Mouse (Mus musculus): ENCODE measurements around the gene Vps13d. TPM values are rescaled to one million over a fixed set of nuclear protein-coding genes. Genes with fewer than 3 reads are reported as not detected.

Gene Vps13d
- polyA plus RNA-seq, 1 experiment from 2014 or later = 7.9 TPM

- Histone ChIP-seq H3K27ac (ENCODE audit: low read depth, low read length) (no peak overlapping the region), H3K27me3 (ENCODE audit: control insufficient read depth, insufficient read depth, low read length) (no peaks in the 10 kb centered on the region), H3K4me2 (ENCODE audit: low read depth, low read length, severe bottlenecking) (no peak overlapping the region), H3K9me3 (ENCODE audit: control insufficient read depth, low read length) (no peaks in the 10 kb centered on the region), H3K9ac (ENCODE audit: low read length) (no peak overlapping the region), H3K4me3 (ENCODE audit: low read depth, low read length) (no peak overlapping the region), H3K4me1 (replicated peaks; ENCODE audit: control insufficient read depth, insufficient read depth, low read length) (0 out of 2 replicates have a peak, but pooled peaks cover 4% of the 10 kb centered on the region), H3K36me3 (ENCODE audit: control insufficient read depth, insufficient read depth, low read length) (no peaks in the 10 kb centered on the region)
- DNase-seq (ENCODE audit: low spot score) (no peak), ATAC-seq (replicated peaks; ENCODE audit: low FRiP score) (0 out of 2 replicates have a peak, but pooled peaks have one; percentile 27)
- 91% methylated on average over 5 of the region's 5 CpGs for WGBS
These were observed 34.8 kb upstream of the Vps13d start for GRCm38 (mm10) chr4:145229524-145230163.

DNA sequence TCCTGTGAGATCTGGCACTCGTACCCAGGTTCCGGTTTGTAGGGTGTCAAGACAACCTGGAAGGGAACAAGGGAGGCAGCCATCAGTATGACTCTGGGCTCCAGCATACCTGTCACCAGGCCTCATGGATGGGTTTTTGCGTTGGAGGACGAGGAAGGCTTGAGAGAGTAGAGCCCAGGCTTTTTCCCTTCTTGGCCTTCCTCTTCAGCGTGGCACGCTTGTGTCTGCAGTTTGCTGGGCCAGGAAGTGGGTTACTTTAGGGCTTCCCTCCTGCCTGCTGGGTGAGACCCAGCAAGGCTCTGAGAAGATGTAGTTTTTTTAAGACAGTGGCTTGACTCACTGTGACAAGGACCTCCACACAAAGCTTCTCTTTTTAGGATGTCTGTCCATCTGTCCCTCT is 34.2 kb upstream of the Vps13d start:
- Histone ChIP-seq H3K36me3 (ENCODE audit: control insufficient read depth, insufficient read depth, low read length) (no peaks in the 10 kb centered on the region), H3K27me3 (ENCODE audit: control insufficient read depth, insufficient read depth, low read length) (no peaks in the 10 kb centered on the region), H3K27ac (ENCODE audit: low read depth, low read length) (no peak overlapping the region), H3K9ac (ENCODE audit: low read length) (no peak overlapping the region), H3K9me3 (ENCODE audit: control insufficient read depth, low read length) (no peaks in the 10 kb centered on the region), H3K4me1 (replicated peaks; ENCODE audit: control insufficient read depth, insufficient read depth, low read length) (0 out of 2 replicates have a peak, but pooled peaks cover 4% of the 10 kb centered on the region), H3K4me2 (ENCODE audit: low read depth, low read length, severe bottlenecking) (no peak overlapping the region), H3K4me3 (ENCODE audit: low read depth, low read length) (no peak overlapping the region)
- 94% methylated on average over 6 of the region's 6 CpGs for WGBS
- ATAC-seq (replicated peaks; ENCODE audit: low FRiP score) (no peak), DNase-seq (ENCODE audit: low spot score) (no peak)

GRCm38 (mm10) chr4:145224613-145225012 is 29.8 kb upstream of the Vps13d start:
- WGBS = 91% methylated on average over 4 of the region's 4 CpGs
- H3K4me2 ChIP-seq (ENCODE audit: low read depth, low read length, severe bottlenecking) = no peak overlapping the region
- no peaks in the 10 kb centered on the region for H3K9me3 ChIP-seq (ENCODE audit: control insufficient read depth, low read length)
- no peak for ATAC-seq (replicated peaks; ENCODE audit: low FRiP score)
- no peaks in the 10 kb centered on the region for H3K27me3 ChIP-seq (ENCODE audit: control insufficient read depth, insufficient read depth, low read length)
- H3K9ac ChIP-seq (ENCODE audit: low read length) = no peak overlapping the region
- no peaks in the 10 kb centered on the region for H3K4me1 ChIP-seq (replicated peaks; ENCODE audit: control insufficient read depth, insufficient read depth, low read length)
- H3K36me3 ChIP-seq (ENCODE audit: control insufficient read depth, insufficient read depth, low read length) = no peaks in the 10 kb centered on the region
- no peak for DNase-seq (ENCODE audit: low spot score)
- H3K27ac ChIP-seq (ENCODE audit: low read depth, low read length) = no peak overlapping the region
- H3K4me3 ChIP-seq (ENCODE audit: low read depth, low read length) = no peak overlapping the region

- Histone ChIP-seq H3K36me3 (ENCODE audit: control insufficient read depth, insufficient read depth, low read length) (no peaks in the 10 kb centered on the region), H3K27me3 (ENCODE audit: control insufficient read depth, insufficient read depth, low read length) (no peaks in the 10 kb centered on the region), H3K4me3 (ENCODE audit: low read depth, low read length) (no peak overlapping the region), H3K4me2 (ENCODE audit: low read depth, low read length, severe bottlenecking) (no peak overlapping the region), H3K9me3 (ENCODE audit: control insufficient read depth, low read length) (no peaks in the 10 kb centered on the region), H3K9ac (ENCODE audit: low read length) (no peak overlapping the region), H3K27ac (ENCODE audit: low read depth, low read length) (no peak overlapping the region), H3K4me1 (replicated peaks; ENCODE audit: control insufficient read depth, insufficient read depth, low read length) (no peaks in the 10 kb centered on the region)
- no peak for DNase-seq (ENCODE audit: low spot score)
- 89% methylated on average over 8 of the region's 8 CpGs for WGBS
- ATAC-seq (replicated peaks; ENCODE audit: low FRiP score) = no peak
These were observed 27.3 kb upstream of the Vps13d start for GRCm38 (mm10) chr4:145222064-145222463.

GRCm38 (mm10) chr4:145221379-145221778 is 26.6 kb upstream of the Vps13d start:
- Histone ChIP-seq H3K4me2 (ENCODE audit: low read depth, low read length, severe bottlenecking) (no peak overlapping the region), H3K4me3 (ENCODE audit: low read depth, low read length) (no peak overlapping the region), H3K4me1 (replicated peaks; ENCODE audit: control insufficient read depth, insufficient read depth, low read length) (no peaks in the 10 kb centered on the region), H3K9me3 (ENCODE audit: control insufficient read depth, low read length) (no peaks in the 10 kb centered on the region), H3K9ac (ENCODE audit: low read length) (no peak overlapping the region), H3K36me3 (ENCODE audit: control insufficient read depth, insufficient read depth, low read length) (no peaks in the 10 kb centered on the region), H3K27ac (ENCODE audit: low read depth, low read length) (no peak overlapping the region), H3K27me3 (ENCODE audit: control insufficient read depth, insufficient read depth, low read length) (no peaks in the 10 kb centered on the region)
- WGBS = 69% methylated on average over 2 of the region's 2 CpGs
- DNase-seq (ENCODE audit: low spot score) (no peak), ATAC-seq (replicated peaks; ENCODE audit: low FRiP score) (no peak)

DNA sequence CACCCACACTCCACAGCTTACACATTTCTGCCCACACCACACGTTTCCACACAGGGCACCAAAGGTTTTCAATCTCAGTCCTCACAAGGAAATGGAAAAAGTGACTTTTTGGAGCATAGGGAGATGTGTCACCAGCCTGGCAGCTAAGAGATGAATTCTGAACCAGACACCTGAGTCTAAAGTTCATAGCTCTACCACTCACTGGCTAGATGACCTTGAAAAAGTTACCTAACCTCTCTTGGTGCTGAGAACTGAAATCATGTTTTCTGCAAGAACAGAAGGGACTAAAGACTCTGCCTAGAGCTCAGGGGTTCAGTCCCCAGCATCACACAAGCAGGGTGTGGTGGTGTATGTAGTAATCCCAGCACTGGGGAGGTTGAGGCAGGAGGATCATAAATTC is 25.2 kb upstream of the Vps13d start:
- Histone ChIP-seq H3K4me3 (ENCODE audit: low read depth, low read length) (no peak overlapping the region), H3K9ac (ENCODE audit: low read length) (no peak overlapping the region), H3K36me3 (ENCODE audit: control insufficient read depth, insufficient read depth, low read length) (no peaks in the 10 kb centered on the region), H3K27ac (ENCODE audit: low read depth, low read length) (no peak overlapping the region), H3K4me1 (replicated peaks; ENCODE audit: control insufficient read depth, insufficient read depth, low read length) (no peaks in the 10 kb centered on the region), H3K9me3 (ENCODE audit: control insufficient read depth, low read length) (no peaks in the 10 kb centered on the region), H3K27me3 (ENCODE audit: control insufficient read depth, insufficient read depth, low read length) (no peaks in the 10 kb centered on the region), H3K4me2 (ENCODE audit: low read depth, low read length, severe bottlenecking) (no peak overlapping the region)
- ATAC-seq (replicated peaks; ENCODE audit: low FRiP score) (no peak), DNase-seq (ENCODE audit: low spot score) (no peak)
- 84% methylated on average over 1 of the region's 1 CpGs for WGBS

GRCm38 (mm10) chr4:145219240-145219985 is 24.6 kb upstream of the Vps13d start:
- 63% methylated on average over 15 of the region's 15 CpGs for WGBS
- no peak overlapping the region for H3K4me2 ChIP-seq (ENCODE audit: low read depth, low read length, severe bottlenecking)
- no peak overlapping the region for H3K27ac ChIP-seq (ENCODE audit: low read depth, low read length)
- no peaks in the 10 kb centered on the region for H3K4me1 ChIP-seq (replicated peaks; ENCODE audit: control insufficient read depth, insufficient read depth, low read length)
- no peak overlapping the region for H3K9ac ChIP-seq (ENCODE audit: low read length)
- no peaks in the 10 kb centered on the region for H3K36me3 ChIP-seq (ENCODE audit: control insufficient read depth, insufficient read depth, low read length)
- no peak overlapping the region for H3K4me3 ChIP-seq (ENCODE audit: low read depth, low read length)
- ATAC-seq (replicated peaks; ENCODE audit: low FRiP score) (no peak), DNase-seq (ENCODE audit: low spot score) (peak; percentile 57)
- H3K27me3 ChIP-seq (ENCODE audit: control insufficient read depth, insufficient read depth, low read length) = no peaks in the 10 kb centered on the region
- no peaks in the 10 kb centered on the region for H3K9me3 ChIP-seq (ENCODE audit: control insufficient read depth, low read length)

- Histone ChIP-seq H3K4me3 (ENCODE audit: low read depth, low read length) (no peak overlapping the region), H3K27ac (ENCODE audit: low read depth, low read length) (no peak overlapping the region), H3K4me1 (replicated peaks; ENCODE audit: control insufficient read depth, insufficient read depth, low read length) (no peaks in the 10 kb centered on the region), H3K9me3 (ENCODE audit: control insufficient read depth, low read length) (no peaks in the 10 kb centered on the region), H3K9ac (ENCODE audit: low read length) (no peak overlapping the region), H3K27me3 (ENCODE audit: control insufficient read depth, insufficient read depth, low read length) (no peaks in the 10 kb centered on the region), H3K4me2 (ENCODE audit: low read depth, low read length, severe bottlenecking) (no peak overlapping the region), H3K36me3 (ENCODE audit: control insufficient read depth, insufficient read depth, low read length) (no peaks in the 10 kb centered on the region)
- 79% methylated on average over 5 of the region's 5 CpGs for WGBS
- DNase-seq (ENCODE audit: low spot score) (no peak), ATAC-seq (replicated peaks; ENCODE audit: low FRiP score) (no peak)
These were observed 23.0 kb upstream of the Vps13d start for GRCm38 (mm10) chr4:145217837-145218236.

DNA sequence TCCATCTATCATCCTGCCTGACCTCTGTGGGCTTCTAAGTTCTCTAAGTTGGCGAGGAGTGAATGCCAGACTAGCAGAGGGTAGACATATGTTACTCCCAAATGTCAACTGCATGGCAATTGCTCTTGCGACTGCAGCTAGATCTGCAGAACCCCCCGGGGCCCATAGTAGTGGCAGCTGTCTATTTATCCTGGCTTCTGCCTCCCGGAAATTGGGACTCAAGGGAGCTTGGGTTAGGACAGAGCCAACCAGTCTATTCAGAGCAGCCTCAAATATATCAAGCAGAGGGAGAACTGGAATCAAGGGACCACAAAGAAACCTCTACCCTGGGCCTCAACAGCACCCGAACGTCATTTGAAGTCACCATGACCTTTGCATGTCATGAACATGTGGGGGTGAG is 22.2 kb upstream of the Vps13d start:
- Histone ChIP-seq H3K9me3 (ENCODE audit: control insufficient read depth, low read length) (no peaks in the 10 kb centered on the region), H3K36me3 (ENCODE audit: control insufficient read depth, insufficient read depth, low read length) (no peaks in the 10 kb centered on the region), H3K27ac (ENCODE audit: low read depth, low read length) (no peak overlapping the region), H3K9ac (ENCODE audit: low read length) (no peak overlapping the region), H3K4me2 (ENCODE audit: low read depth, low read length, severe bottlenecking) (no peak overlapping the region), H3K27me3 (ENCODE audit: control insufficient read depth, insufficient read depth, low read length) (no peaks in the 10 kb centered on the region), H3K4me1 (replicated peaks; ENCODE audit: control insufficient read depth, insufficient read depth, low read length) (no peaks in the 10 kb centered on the region), H3K4me3 (ENCODE audit: low read depth, low read length) (no peak overlapping the region)
- ATAC-seq (replicated peaks; ENCODE audit: low FRiP score) (no peak), DNase-seq (ENCODE audit: low spot score) (no peak)
- 83% methylated on average over 6 of the region's 6 CpGs for WGBS

All from forebrain, embryonic 11.5 days (tissue).